Mouse (Mus musculus): Measurements from ENCODE around the gene Adcy1. TPM values are rescaled to one million over a fixed set of nuclear protein-coding genes. Genes with fewer than 3 reads are reported as not detected.
"Not testable (repeated sequence)": the region's sequence is repeated elsewhere in the genome, so short reads cannot be mapped to it uniquely, and the experiment has no call there.

Gene Adcy1
- polyA plus RNA-seq, 1 experiment from 2014 or later: 2.5 TPM

DNA sequence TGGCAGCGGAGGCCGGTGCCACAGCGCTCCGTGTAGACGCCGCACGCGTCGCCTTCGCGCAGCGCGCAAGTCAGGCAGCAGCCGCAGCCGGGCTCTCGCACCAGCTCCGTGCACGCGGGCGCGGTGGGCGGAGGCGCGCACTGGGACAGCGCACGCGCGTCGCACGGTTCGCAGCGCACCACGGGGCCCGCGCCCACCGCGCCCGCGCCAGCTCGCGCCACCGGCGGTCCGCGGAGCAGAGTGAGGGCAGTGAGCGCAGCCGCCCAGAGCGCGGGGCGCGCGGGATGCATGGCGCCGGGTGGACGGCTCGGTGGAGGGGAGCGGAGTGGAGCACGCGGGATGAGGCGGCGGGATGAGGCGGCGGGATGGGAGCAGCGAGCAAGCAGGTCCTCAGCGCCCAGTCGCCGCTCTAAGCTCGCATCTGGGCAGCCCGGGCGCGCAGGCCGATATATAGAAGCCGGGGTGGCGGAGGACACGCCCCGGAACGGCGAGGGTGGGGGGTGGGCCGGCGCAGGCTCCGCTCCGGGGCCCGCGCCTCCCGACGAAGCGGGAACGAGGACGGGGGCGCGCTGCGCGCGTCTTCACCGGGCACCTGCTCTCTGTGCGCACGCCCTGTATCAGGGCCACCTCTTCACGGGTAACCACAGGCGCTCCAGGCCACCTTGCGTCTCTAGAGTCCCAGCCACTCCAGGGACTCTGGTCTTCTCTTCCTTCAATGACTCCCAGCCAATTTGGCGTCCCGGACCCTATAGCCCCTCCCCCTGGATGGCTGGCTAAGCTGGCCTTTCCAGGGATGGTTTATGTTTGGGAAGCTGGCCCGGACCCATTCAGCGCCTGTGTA lies 150.4 kb downstream of the Adcy1 start, which contains the start of gene Igfbp3:
Gene Igfbp3 (minus strand): TSS at position 423 of the 841 bp plus-strand sequence.
- 0% methylated on average over 5 of the region's 104 CpGs for WGBS
- H3K9me3 ChIP-seq (ENCODE audit: control insufficient read depth, low read length): no peaks in the 10 kb centered on the region
- DNase-seq (ENCODE audit: low spot score) (peak; percentile 86), ATAC-seq (ENCODE audit: low read depth) (peak; percentile 83)
- H3K9ac ChIP-seq (ENCODE audit: low read depth, low read length): peak within 1 kb of the TSS; percentile 73
- H3K4me1 ChIP-seq (ENCODE audit: control insufficient read depth, insufficient read depth, low read length): peaks cover 7% of the 10 kb centered on the region; the same call in 1 of the 2 replicates
- peak within 1 kb of the TSS; percentile 73 for H3K4me2 ChIP-seq (ENCODE audit: low read depth, low read length)
- peak within 1 kb of the TSS; percentile 79 for H3K27ac ChIP-seq (replicated peaks; ENCODE audit: low read depth, low read length)
- peak within 1 kb of the TSS; percentile 66 for H3K4me3 ChIP-seq (ENCODE audit: low read depth, low read length)
- peaks cover 13% of the 10 kb centered on the region for H3K36me3 ChIP-seq (ENCODE audit: control insufficient read depth, insufficient read depth, low read length)
- H3K27me3 ChIP-seq (replicated peaks; ENCODE audit: control insufficient read depth, insufficient read depth, low read length): no peaks in the 10 kb centered on the region; the same call in 1 of the 2 replicates

DNA sequence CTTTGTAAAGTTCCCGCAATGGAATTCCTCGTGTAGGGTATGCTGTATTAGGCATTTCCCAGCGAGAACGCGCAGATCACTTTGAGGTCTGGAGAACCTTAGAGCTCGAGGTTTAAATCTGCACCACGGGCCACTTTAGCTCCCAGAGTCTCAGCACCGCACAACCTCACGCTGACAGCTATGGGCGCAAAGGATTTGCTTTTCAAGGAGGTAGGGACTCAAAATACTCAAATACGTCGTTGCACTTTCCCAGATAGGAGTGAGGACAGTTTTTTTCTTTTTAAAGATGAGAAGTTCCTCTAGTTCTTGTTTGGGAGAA lies 151.0 kb downstream of the Adcy1 start:
- ATAC-seq (ENCODE audit: low read depth) (no peak), DNase-seq (ENCODE audit: low spot score) (no peak)
- Histone ChIP-seq H3K27ac (replicated peaks; ENCODE audit: low read depth, low read length) (peak overlapping the region; percentile 24; the same call in 1 of the 2 replicates), H3K4me3 (ENCODE audit: low read depth, low read length) (peak overlapping the region; percentile 66), H3K4me1 (ENCODE audit: control insufficient read depth, insufficient read depth, low read length) (peaks cover 7% of the 10 kb centered on the region; the same call in 1 of the 2 replicates), H3K9ac (ENCODE audit: low read depth, low read length) (peak overlapping the region; percentile 73; the same call in 1 of the 2 replicates), H3K36me3 (ENCODE audit: control insufficient read depth, insufficient read depth, low read length) (peaks cover 8% of the 10 kb centered on the region), H3K9me3 (ENCODE audit: control insufficient read depth, low read length) (no peaks in the 10 kb centered on the region), H3K4me2 (ENCODE audit: low read depth, low read length) (peak overlapping the region; percentile 73), H3K27me3 (replicated peaks; ENCODE audit: control insufficient read depth, insufficient read depth, low read length) (no peaks in the 10 kb centered on the region; the same call in 1 of the 2 replicates)
- under 1% methylated on average over 12 of the region's 12 CpGs for WGBS

DNA sequence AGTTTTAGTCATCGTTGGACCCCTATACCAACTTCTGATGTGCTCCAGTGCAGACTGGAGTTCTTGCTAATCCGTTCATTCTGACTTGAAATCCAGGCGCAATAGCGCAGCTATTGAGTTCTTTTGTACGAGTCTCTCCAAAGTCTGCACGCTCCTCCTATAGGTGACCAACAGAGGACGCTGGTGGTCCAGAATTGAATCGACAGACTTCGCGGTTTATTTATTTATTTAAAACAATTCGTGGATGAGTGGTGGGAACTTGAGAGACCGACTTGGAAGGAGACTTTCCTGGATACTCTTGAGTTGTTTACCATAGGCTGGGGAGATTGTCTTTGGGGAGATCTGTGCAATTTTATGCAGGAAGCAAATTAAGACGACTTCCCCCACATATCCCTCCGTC lies 151.5 kb downstream of the Adcy1 start:
- DNase-seq (ENCODE audit: low spot score): peak; percentile 89
- WGBS: 5% methylated on average over 14 of the region's 14 CpGs

GRCm38 (mm10) chr11:7215703-7216102 lies 152.4 kb downstream of the Adcy1 start:
- WGBS: 6% methylated on average over 8 of the region's 8 CpGs
- Histone ChIP-seq H3K4me3 (ENCODE audit: low read depth, low read length) (no peak overlapping the region), H3K36me3 (ENCODE audit: control insufficient read depth, insufficient read depth, low read length) (no peaks in the 10 kb centered on the region), H3K4me2 (ENCODE audit: low read depth, low read length) (no peak overlapping the region), H3K4me1 (ENCODE audit: control insufficient read depth, insufficient read depth, low read length) (peaks cover 7% of the 10 kb centered on the region; the same call in 1 of the 2 replicates), H3K9me3 (ENCODE audit: control insufficient read depth, low read length) (no peaks in the 10 kb centered on the region), H3K27ac (replicated peaks; ENCODE audit: low read depth, low read length) (no peak overlapping the region), H3K9ac (ENCODE audit: low read depth, low read length) (no peak overlapping the region), H3K27me3 (replicated peaks; ENCODE audit: control insufficient read depth, insufficient read depth, low read length) (no peaks in the 10 kb centered on the region; the same call in 1 of the 2 replicates)
- ATAC-seq (ENCODE audit: low read depth) (no peak), DNase-seq (ENCODE audit: low spot score) (peak; percentile 72)

More for the DNA sequence above, 151.5 kb downstream of the Adcy1 start:
- Histone ChIP-seq H3K36me3 (ENCODE audit: control insufficient read depth, insufficient read depth, low read length) (peaks cover 3% of the 10 kb centered on the region), H3K9me3 (ENCODE audit: control insufficient read depth, low read length) (no peaks in the 10 kb centered on the region), H3K4me1 (ENCODE audit: control insufficient read depth, insufficient read depth, low read length) (peaks cover 7% of the 10 kb centered on the region; the same call in 1 of the 2 replicates), H3K27ac (replicated peaks; ENCODE audit: low read depth, low read length) (peak overlapping the region; percentile 24; the same call in 1 of the 2 replicates), H3K4me3 (ENCODE audit: low read depth, low read length) (peak overlapping the region; percentile 66), H3K4me2 (ENCODE audit: low read depth, low read length) (peak overlapping the region; percentile 73), H3K27me3 (replicated peaks; ENCODE audit: control insufficient read depth, insufficient read depth, low read length) (no peaks in the 10 kb centered on the region; the same call in 1 of the 2 replicates), H3K9ac (ENCODE audit: low read depth, low read length) (no peak overlapping the region)
- ATAC-seq (ENCODE audit: low read depth): no peak

- not testable (repeated sequence) for H3K4me2 ChIP-seq (ENCODE audit: low read depth, low read length); H3K9ac ChIP-seq (ENCODE audit: low read depth, low read length); H3K4me1 ChIP-seq (ENCODE audit: control insufficient read depth, insufficient read depth, low read length); H3K4me3 ChIP-seq (ENCODE audit: low read depth, low read length); H3K27ac ChIP-seq (replicated peaks; ENCODE audit: low read depth, low read length); H3K27me3 ChIP-seq (replicated peaks; ENCODE audit: control insufficient read depth, insufficient read depth, low read length); ATAC-seq (ENCODE audit: low read depth); H3K36me3 ChIP-seq (ENCODE audit: control insufficient read depth, insufficient read depth, low read length); H3K9me3 ChIP-seq (ENCODE audit: control insufficient read depth, low read length); DNase-seq (ENCODE audit: low spot score)
- 80% methylated on average over 8 of the region's 8 CpGs for WGBS
Measured at GRCm38 (mm10) chr11:7221826-7222225, 158.5 kb downstream of the Adcy1 start.

DNA sequence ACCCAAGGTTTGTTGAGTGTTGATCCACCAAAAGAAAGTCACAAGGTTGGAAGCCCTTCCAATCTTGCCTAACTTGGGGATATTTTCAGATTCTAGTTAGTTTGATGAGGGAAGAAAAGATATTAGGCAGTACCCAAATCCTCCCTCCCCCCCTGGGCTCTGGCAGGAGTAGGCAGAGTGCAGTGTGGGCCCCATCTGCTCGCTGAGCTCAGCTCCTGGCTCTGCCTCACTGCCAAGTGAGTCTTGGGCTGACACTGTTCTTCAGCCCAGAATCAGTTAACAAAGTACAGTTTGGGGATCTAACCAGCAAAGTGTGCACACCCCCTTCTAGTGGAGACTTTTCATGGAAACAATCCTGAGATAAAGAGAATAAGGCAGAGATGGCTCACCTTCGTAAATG lies 162.9 kb downstream of the Adcy1 start:
- Histone ChIP-seq H3K27me3 (replicated peaks; ENCODE audit: control insufficient read depth, insufficient read depth, low read length) (no peaks in the 10 kb centered on the region), H3K9ac (ENCODE audit: low read depth, low read length) (no peak overlapping the region), H3K36me3 (ENCODE audit: control insufficient read depth, insufficient read depth, low read length) (no peaks in the 10 kb centered on the region), H3K4me2 (ENCODE audit: low read depth, low read length) (no peak overlapping the region), H3K9me3 (ENCODE audit: control insufficient read depth, low read length) (no peaks in the 10 kb centered on the region), H3K27ac (replicated peaks; ENCODE audit: low read depth, low read length) (peak overlapping the region; percentile 29; the same call in 1 of the 2 replicates), H3K4me3 (ENCODE audit: low read depth, low read length) (no peak overlapping the region), H3K4me1 (ENCODE audit: control insufficient read depth, insufficient read depth, low read length) (peaks cover 10% of the 10 kb centered on the region)
- WGBS: 56% methylated on average over 2 of the region's 2 CpGs
- DNase-seq (ENCODE audit: low spot score): no peak
- ATAC-seq (ENCODE audit: low read depth): no peak

DNA sequence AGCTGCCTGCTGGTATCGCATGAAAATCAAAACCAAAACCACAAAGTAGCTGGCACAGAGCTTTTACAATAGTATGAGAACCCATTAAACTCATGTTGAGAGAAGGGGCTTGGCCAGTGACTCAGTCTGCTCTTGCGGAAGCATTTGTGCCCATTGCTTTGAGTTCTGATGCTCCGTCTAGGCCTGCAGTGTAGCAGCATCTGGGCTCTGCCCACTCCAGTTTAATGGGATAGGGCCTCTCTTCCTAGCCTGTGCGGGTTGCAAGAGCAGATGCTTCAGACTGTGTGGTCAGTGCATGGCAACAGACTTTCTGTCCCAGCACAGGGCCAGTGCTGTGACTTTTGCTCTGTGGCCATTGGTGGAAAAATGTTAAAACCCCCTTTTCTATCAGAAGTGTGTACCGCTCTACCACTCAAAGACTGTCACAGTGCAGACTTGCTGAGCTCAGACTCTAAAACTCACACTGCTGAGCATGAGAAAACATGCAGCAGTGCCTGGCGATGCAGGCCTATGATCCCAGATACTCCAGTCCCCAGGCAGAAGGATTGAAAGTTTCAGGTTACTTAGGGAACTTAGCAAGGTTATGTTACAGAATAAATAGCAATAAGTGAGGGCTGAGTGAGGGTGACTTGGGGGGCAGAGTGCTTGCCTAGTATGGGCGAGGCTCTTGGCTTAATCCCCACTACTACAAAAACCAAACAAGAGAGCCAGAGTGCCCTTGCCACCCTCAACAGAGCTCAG lies 163.7 kb downstream of the Adcy1 start:
- Histone ChIP-seq H3K4me3 (ENCODE audit: low read depth, low read length) (no peak overlapping the region), H3K9ac (ENCODE audit: low read depth, low read length) (no peak overlapping the region), H3K27ac (replicated peaks; ENCODE audit: low read depth, low read length) (peak overlapping the region; percentile 67; the same call in 1 of the 2 replicates), H3K4me2 (ENCODE audit: low read depth, low read length) (no peak overlapping the region), H3K9me3 (ENCODE audit: control insufficient read depth, low read length) (peaks cover 3% of the 10 kb centered on the region; the same call in 1 of the 2 replicates), H3K36me3 (ENCODE audit: control insufficient read depth, insufficient read depth, low read length) (no peaks in the 10 kb centered on the region), H3K4me1 (ENCODE audit: control insufficient read depth, insufficient read depth, low read length) (peaks cover 10% of the 10 kb centered on the region), H3K27me3 (replicated peaks; ENCODE audit: control insufficient read depth, insufficient read depth, low read length) (no peaks in the 10 kb centered on the region)
- WGBS: 58% methylated on average over 7 of the region's 7 CpGs
- ATAC-seq (ENCODE audit: low read depth) (peak; percentile 92), DNase-seq (ENCODE audit: low spot score) (peak; percentile 78)

GRCm38 (mm10) chr11:7228107-7228506 lies 164.8 kb downstream of the Adcy1 start:
- no peak overlapping the region for H3K4me3 ChIP-seq (ENCODE audit: low read depth, low read length)
- WGBS: 86% methylated on average over 4 of the region's 4 CpGs
- peak overlapping the region; percentile 17; the same call in 1 of the 2 replicates for H3K27ac ChIP-seq (replicated peaks; ENCODE audit: low read depth, low read length)
- peaks cover 3% of the 10 kb centered on the region; the same call in 1 of the 2 replicates for H3K9me3 ChIP-seq (ENCODE audit: control insufficient read depth, low read length)
- no peak overlapping the region for H3K4me2 ChIP-seq (ENCODE audit: low read depth, low read length)
- H3K9ac ChIP-seq (ENCODE audit: low read depth, low read length): no peak overlapping the region
- peaks cover 10% of the 10 kb centered on the region for H3K4me1 ChIP-seq (ENCODE audit: control insufficient read depth, insufficient read depth, low read length)
- no peaks in the 10 kb centered on the region for H3K27me3 ChIP-seq (replicated peaks; ENCODE audit: control insufficient read depth, insufficient read depth, low read length)
- DNase-seq (ENCODE audit: low spot score): no peak
- ATAC-seq (ENCODE audit: low read depth): no peak
- no peaks in the 10 kb centered on the region for H3K36me3 ChIP-seq (ENCODE audit: control insufficient read depth, insufficient read depth, low read length)
